Comparison of ENCODE assay signal across 26 mouse cellular contexts in the genomic region with DNA sequence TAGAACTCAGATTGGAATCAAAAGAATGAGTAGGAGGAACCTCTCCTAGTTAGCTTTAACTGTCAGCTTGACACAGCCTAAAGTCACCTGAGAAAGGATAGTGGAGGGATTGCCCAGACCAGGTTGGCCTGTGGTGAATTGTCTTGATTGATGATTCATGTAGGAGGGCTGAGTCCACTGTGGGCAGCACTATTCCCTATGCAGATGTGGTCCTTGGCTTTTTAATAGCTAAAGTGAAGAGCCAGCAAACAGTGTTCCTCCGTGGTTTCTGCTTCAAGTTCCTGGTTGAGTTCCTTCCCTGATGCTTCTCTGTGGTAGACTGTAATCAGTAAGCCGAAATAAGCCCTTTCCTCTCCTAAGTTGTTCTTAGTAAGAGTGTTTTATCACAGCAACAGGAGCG.
"Had no signal": no experiment of that assay in that cellular context is flagged by ENCODE, and none has a peak within 500 bp of the region (broad histone marks: within the 10 kb centered on the region; RNA-seq: fewer than 3 reads in every experiment).

No protein-coding gene starts in this region.

- H3K9me3 ChIP-seq: limb, embryonic 10.5 days; limb, embryonic 15.5 days; liver, embryonic 13.5 days; liver, embryonic 15.5 days; lung, embryonic 15.5 days; megakaryocyte, embryonic 14.5 days; midbrain, embryonic 13.5 days; midbrain, embryonic 15.5 days; neural tube, embryonic 12.5 days had no signal

- H3K36me3 ChIP-seq: midbrain, embryonic 12.5 days; neural tube, embryonic 12.5 days had no signal

- H3K9ac ChIP-seq: limb, embryonic 12.5 days; limb, embryonic 13.5 days; limb, embryonic 15.5 days; liver, embryonic 13.5 days; liver, embryonic 14.5 days; liver, embryonic 15.5 days; liver, postnatal 0 days; lung, embryonic 14.5 days; lung, embryonic 15.5 days; midbrain, embryonic 12.5 days; midbrain, embryonic 13.5 days; midbrain, embryonic 15.5 days; neural tube, embryonic 12.5 days had no signal

- H3K4me3 ChIP-seq: left cerebral cortex, adult 2 months; limb, embryonic 10.5 days; limb, embryonic 12.5 days; limb, embryonic 13.5 days; limb, embryonic 15.5 days; liver, embryonic 13.5 days; liver, embryonic 15.5 days; lung, embryonic 15.5 days; megakaryocyte, embryonic 14.5 days; midbrain, embryonic 10.5 days; midbrain, embryonic 12.5 days; midbrain, embryonic 13.5 days; midbrain, embryonic 15.5 days; myocyte; neural tube, embryonic 12.5 days had no signal

- H3K4me2 ChIP-seq: limb, embryonic 12.5 days; limb, embryonic 13.5 days; limb, embryonic 15.5 days; liver, embryonic 11.5 days; liver, embryonic 13.5 days; liver, embryonic 15.5 days; lung, embryonic 14.5 days; lung, embryonic 15.5 days; midbrain, embryonic 11.5 days; midbrain, embryonic 12.5 days; midbrain, embryonic 13.5 days; midbrain, embryonic 15.5 days; neural tube, embryonic 12.5 days had no signal

- DNase-seq: left cerebral cortex, postnatal 4 days; lung, adult 2 months; lung, embryonic 14.5 days; midbrain, embryonic 14.5 days had no signal

- H3K4me1 ChIP-seq: midbrain, embryonic 12.5 days; midbrain, embryonic 13.5 days; midbrain, embryonic 15.5 days; neural tube, embryonic 12.5 days had no signal

- H3K27me3 ChIP-seq: limb, embryonic 12.5 days; limb, embryonic 13.5 days; limb, embryonic 15.5 days; liver, embryonic 13.5 days; liver, embryonic 15.5 days; lung, embryonic 15.5 days; megakaryocyte, embryonic 14.5 days; midbrain, embryonic 12.5 days; midbrain, embryonic 13.5 days; midbrain, embryonic 15.5 days; neural tube, embryonic 12.5 days had no signal

- ATAC-seq: liver, postnatal 0 days; lung, postnatal 0 days; midbrain, embryonic 13.5 days; midbrain, embryonic 15.5 days; midbrain, embryonic 16.5 days had no signal

- H3K27ac ChIP-seq: left cerebral cortex, adult 2 months; limb, embryonic 10.5 days; limb, embryonic 12.5 days; limb, embryonic 13.5 days; limb, embryonic 15.5 days; liver, embryonic 13.5 days; liver, embryonic 14.5 days; liver, embryonic 15.5 days; lung, embryonic 15.5 days; macrophage; midbrain, embryonic 10.5 days; midbrain, embryonic 12.5 days; midbrain, embryonic 13.5 days; midbrain, embryonic 15.5 days; neural tube, embryonic 12.5 days had no signal
